Mouse (Mus musculus) gastrocnemius, postnatal 10 days (tissue): Measurements from ENCODE around the gene Gm20388. TPM values are rescaled to one million over a fixed set of nuclear protein-coding genes. Genes with fewer than 3 reads are reported as not detected.

Experiments used
- DNase-seq: peaks from one replicate; pipeline ENCODE4 v3.0.0; 2021; ENCODE audit warnings: mixed read lengths
- total RNA-seq, 2 experiments: library from RNA; stranded (reverse); gene quantifications; 2 replicates each; pipeline ENCODE4 v1.2.3; 2021

The Gm20388 gene
- total RNA-seq, 2 experiments from 2014 or later: 2.9 to 6.0 TPM

- no peak for DNase-seq
These were observed 3747.2 kb downstream of the Gm20388 start for GRCm38 (mm10) chr8:123657826-123658225.

- no peak for DNase-seq
These were observed 3748.9 kb downstream of the Gm20388 start for GRCm38 (mm10) chr8:123659469-123660057.

- no peak for DNase-seq
These were observed 3750.9 kb downstream of the Gm20388 start for GRCm38 (mm10) chr8:123661515-123661914.

- DNase-seq: no peak
These were observed 3754.9 kb downstream of the Gm20388 start for GRCm38 (mm10) chr8:123665580-123665979.

GRCm38 (mm10) chr8:123666832-123667231 lies 3756.2 kb downstream of the Gm20388 start:
- DNase-seq: no peak

GRCm38 (mm10) chr8:123668681-123669080 lies 3758.0 kb downstream of the Gm20388 start:
- DNase-seq: no peak

- no peak for DNase-seq
These were observed 3760.1 kb downstream of the Gm20388 start for GRCm38 (mm10) chr8:123670766-123671165.

GRCm38 (mm10) chr8:123671454-123671853 lies 3760.8 kb downstream of the Gm20388 start:
- DNase-seq: no peak

- no peak for DNase-seq
These were observed 3762.0 kb downstream of the Gm20388 start for GRCm38 (mm10) chr8:123672648-123673047.

- DNase-seq: no peak
These were observed 3765.0 kb downstream of the Gm20388 start for GRCm38 (mm10) chr8:123675611-123676010.

GRCm38 (mm10) chr8:123678390-123678789 lies 3767.7 kb downstream of the Gm20388 start:
- no peak for DNase-seq

- DNase-seq: peak; percentile 29
These were observed 3771.6 kb downstream of the Gm20388 start for GRCm38 (mm10) chr8:123682073-123682761.

GRCm38 (mm10) chr8:123683321-123683720 lies 3772.7 kb downstream of the Gm20388 start:
- no peak for DNase-seq

- DNase-seq: no peak
These were observed 3774.2 kb downstream of the Gm20388 start for GRCm38 (mm10) chr8:123684806-123685205.

GRCm38 (mm10) chr8:123685477-123685876 lies 3774.8 kb downstream of the Gm20388 start:
- no peak for DNase-seq

- DNase-seq: no peak
These were observed 3777.2 kb downstream of the Gm20388 start for GRCm38 (mm10) chr8:123687826-123688225.

- DNase-seq: no peak
These were observed 3781.7 kb downstream of the Gm20388 start for GRCm38 (mm10) chr8:123692165-123692962.

GRCm38 (mm10) chr8:123696167-123696566 lies 3785.5 kb downstream of the Gm20388 start:
- DNase-seq: no peak

- no peak for DNase-seq
These were observed 3786.7 kb downstream of the Gm20388 start for GRCm38 (mm10) chr8:123697329-123697728.

- DNase-seq: no peak
These were observed 3789.9 kb downstream of the Gm20388 start for GRCm38 (mm10) chr8:123700399-123701070.

- peak; percentile 49 for DNase-seq
These were observed 3791.4 kb downstream of the Gm20388 start for GRCm38 (mm10) chr8:123701952-123702587.

- DNase-seq: no peak
These were observed 3794.7 kb downstream of the Gm20388 start for GRCm38 (mm10) chr8:123705376-123705775.
